Mouse (Mus musculus) testis, postnatal 10 days (tissue): Measurements from ENCODE around the gene Met.

Source experiments
- DNase-seq: peaks from one replicate; pipeline ENCODE4 v3.0.0; 2021; ENCODE audit warnings: low spot score

Gene Met

DNA sequence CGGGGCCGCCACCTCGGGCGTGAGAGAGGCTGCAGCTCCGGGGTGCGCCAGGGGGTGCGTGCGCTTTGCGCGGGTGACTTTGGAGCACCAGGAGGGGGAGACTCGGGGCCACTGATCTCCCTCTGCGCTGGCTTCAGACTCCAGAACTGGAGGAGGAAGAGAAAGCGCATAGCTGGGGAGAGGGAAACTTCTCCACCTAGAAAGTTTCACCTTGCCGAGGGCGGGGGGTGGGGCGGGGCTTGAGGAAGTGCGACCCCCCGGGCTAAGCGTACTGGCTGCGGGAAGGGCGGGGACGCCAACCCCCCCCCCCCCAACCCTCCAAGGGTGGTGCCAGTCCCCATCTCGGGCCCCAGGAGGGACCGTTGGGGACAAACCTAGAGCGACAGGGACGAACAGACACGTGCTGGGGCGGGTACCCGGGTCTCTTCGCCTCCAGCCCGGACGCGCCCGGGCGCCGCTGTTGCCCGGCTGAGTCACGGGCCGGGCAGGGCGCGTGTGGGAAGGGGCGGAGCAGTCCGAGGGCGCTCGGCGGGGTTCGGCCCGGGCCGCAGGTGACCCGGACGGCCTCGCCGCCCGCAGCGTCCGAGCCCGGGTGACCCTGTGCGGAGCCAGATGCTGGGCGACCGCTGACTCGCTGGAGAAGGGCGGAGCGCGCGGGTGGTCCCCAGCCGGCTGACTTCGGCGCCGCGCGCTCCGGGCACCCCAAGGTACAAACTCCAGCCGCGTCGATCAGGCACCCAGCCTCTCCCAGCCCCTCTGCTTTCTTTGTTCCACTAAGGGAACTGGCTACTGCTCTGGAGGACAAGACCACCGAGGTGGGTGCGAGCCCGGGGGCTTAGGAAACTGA, at the start of gene Met:
Gene Met (plus strand): TSS at position 367 of the 847 bp plus-strand sequence.
- peak; percentile 72 for DNase-seq

DNA sequence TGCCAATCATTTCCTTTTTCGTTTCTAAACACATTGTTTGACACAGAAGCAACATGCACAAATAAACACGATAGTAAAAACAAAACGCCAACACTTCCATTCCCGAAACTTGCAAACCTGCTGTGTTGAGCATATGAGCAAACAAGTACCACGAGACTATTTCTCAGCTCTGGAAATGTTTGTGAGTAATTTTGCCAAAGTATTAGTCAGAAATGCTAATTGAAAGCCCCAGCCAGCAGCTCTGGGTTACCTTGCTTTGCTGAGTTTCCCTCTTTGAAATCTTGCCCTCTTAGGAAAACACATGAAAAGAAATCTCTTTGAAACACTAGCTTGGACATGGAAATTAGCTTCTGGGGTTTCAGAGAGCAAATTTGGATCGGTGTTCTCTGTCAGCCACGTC, 45.4 kb upstream of the Met start:
- no peak for DNase-seq

DNA sequence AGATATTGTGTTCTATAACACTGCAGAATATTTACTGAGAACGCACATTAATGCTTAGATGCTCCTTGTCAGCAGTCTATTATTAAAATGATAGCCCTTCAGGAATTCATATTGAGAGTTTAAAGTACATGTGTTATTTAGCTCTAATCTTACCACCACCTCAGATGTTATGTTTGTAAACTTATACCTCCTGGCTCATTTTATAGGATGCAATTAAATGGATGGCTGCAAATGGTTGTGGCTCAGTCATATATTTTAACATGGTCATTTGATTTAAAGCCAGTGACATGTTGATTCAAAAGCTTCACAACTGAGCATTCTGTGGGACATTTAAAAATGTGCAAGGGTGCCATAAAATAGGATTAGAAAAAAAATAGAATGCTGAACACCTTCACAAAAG, 41.2 kb upstream of the Met start:
- no peak for DNase-seq

DNA sequence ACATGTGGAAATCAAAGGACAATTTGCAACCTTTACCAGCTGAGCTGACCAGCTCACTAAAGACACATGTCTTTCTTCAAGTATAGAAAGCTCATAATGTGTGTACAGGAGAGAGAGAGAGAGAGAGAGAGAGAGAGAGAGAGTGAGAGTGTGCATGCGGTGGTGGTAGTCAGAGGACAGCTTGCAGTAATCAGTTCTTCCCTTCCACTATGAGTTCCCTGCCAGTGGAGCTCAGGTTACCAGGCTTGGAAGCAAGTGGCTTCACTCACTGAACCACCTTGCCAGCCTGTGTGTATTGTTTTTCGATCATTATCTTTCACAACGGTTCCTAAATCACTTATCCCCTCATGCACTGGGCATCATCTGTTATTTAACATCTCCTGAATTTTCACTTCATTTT, 34.6 kb upstream of the Met start:
- no peak for DNase-seq

DNA sequence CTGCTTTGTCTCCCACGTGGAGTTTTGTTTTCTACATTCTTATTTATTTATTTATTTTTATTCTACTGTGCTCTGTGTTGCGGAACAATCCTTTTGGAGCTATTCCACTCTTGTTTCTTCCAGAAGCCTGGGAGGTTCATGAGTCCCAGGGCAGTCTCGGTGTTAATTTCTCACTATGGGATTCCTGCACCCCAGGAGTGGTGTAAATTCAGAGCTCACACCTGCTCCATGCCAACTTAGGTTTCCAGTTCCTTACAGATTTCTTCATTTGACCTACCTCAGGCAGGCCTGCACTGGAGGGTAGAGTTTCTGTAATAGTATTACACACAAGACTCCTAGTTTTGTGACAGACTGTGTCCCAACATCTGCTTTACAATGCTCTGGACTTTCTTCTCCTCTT, 34.0 kb upstream of the Met start:
- no peak for DNase-seq

DNA sequence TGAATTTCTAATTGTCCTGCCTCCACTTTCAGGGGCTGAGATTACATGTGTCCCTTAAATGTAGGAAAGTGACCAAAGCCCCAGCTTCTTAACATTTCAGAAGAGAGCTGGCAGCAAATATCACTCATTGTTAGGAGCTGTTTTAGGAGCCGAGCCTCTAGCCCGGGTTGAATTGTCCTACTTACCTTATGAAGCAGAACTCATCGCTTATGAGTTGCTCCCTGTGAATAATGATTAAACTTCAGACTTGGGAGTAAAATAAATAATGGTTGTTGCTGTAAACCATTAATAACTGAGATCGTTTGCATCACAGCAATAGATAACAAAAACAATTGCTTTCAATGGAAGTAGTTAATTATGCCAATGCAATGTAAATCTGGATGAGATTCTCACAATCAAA, 20.3 kb upstream of the Met start:
- no peak for DNase-seq

DNA sequence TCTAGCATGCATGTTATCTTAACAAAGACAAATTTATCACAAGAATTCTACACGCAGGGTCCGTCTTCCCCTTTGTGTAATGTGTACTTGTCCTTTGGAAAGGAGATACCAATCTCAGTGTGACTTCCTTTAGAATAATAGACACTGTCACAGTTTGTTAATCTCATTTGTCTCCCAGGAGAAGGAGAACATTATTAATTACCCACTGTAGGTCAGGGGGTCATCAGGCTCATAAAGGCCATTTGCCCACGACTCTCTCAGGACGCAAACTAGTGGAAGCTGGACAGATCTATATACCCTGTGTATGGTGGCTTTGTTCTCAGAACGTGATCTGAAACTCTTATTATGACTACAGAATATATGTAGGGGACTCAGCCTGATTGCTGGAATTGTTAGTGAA, 12.3 kb upstream of the Met start:
- DNase-seq = no peak

DNA sequence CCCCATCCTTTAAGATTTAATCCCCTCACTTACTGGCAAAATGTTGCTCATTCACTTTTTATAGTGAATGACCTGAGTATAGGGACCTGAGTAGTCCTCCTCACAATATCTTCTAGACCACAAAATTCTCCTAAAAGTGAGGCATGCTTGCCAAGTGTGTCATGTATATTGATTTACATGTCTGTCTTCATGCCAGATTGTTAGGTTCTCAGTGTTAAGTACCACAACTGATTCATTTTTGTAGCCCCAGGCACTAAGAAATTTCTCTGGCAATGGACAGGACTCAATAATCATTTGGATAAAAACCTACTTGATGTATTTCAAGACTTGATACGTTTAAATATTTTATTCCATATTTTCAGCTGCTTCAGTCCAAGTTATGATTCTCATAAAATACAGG, 8.5 kb upstream of the Met start:
- no peak for DNase-seq

DNA sequence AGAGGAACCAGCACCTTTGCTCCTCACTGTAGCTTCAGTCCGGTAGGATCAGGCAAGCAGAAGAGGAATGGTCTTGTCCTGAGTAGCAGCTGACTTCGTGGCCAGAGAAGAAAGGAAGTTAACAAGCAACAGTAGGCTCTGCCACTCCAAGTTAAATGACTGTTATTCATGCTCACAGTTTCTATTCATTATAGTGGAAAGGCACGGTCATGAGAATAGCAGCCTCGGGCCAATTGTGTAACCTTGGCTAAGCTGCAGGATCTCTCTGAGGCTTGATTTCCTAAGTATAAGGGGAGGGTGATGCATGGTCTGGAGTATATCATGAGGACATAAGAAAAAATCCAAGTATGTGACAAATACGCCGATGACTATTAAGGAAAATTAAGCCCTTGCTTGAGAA, 4.0 kb upstream of the Met start:
- no peak for DNase-seq

DNA sequence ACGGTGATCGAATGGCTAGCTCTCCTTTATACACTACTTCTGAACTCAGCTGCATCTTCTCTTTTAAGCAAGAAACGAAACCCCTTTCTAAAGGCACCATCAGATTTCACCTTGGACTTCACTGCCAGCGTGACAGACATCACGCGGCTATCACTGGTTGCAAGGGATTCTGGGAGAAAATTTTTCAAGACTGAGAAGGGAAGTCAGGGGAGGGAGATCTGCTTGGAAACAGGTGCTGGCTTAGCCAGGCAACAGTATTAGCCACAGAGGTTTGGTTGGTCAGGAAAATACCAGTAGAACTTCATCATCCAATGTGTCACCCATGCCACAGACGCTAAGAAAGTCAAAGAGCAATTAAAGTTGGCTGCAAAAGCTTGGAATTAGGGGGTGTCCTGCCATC, 2.2 kb upstream of the Met start:
- DNase-seq = no peak

DNA sequence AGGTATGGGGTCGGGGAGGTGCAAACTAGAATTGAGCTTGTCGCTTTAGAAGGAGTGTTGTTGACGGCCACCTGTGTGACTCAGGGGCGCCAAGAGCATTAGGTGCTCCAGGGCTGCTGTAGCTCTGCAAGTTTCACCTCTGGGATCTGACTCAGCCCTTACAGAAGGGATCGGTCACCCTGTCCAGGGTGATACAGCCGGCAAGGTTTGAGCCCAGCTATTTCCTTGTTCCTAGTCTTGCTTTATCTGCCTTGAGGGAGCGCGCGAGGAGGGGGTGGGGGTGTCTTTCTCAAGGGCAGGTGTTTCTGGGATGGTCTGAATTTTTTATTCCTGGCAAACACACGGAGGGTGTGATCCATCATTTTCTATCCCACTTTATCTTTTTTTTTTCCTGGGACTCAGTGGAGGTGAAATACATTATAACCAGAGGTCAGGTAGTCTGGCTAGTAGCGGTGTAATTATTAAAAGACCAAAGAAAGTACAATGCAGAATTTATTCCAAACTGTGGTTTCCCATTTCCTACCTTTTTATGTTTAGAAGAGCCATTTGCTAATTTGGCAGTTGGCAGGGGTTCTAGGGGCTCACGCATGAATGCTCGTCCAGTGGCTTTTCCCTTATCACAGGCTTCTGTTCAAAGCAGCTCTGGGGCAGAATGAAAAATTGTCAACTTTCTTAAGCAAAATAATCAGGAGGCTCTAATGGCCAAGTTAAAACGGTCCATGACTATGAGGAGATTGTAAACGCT, 853 bp downstream of the Met start:
- DNase-seq = no peak

DNA sequence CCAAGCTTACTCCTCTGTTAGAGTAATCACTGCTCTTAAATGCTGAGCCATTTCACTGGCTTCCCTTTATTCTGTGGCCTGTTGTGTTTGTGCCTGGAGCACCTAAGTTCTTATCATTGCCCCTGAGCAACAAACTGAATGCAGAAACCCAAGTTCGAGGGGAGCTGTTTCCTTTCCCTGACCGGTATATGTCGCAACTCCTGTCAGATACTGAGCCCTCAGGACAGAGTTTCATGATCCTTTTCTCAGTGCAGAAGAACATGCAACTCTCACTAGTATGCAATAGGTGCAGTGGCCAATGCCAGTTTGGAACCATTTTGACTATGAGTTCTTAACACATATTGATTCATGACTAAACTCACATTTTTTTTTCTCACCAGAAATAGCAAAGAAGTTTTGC, 2.9 kb downstream of the Met start:
- DNase-seq = no peak

DNA sequence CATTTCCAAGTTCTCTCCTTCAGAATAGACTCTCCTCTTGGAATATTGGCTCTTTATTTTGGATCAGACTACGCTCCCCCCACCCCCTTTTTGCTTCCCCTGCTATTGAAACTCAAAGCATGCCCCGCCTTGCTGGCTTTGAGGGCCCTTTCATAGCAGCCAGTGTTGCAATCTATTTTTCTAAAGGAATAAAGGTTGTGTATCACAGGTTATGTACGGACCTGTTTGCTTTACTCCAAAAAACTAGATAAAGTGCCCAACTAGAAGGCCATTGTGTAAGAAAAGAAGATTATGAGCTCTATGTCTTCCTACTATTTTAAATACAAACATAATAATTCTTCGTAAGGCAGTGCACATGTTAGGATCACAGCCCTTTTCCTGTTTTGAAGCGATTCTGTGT, 5.4 kb downstream of the Met start:
- DNase-seq = no peak

DNA sequence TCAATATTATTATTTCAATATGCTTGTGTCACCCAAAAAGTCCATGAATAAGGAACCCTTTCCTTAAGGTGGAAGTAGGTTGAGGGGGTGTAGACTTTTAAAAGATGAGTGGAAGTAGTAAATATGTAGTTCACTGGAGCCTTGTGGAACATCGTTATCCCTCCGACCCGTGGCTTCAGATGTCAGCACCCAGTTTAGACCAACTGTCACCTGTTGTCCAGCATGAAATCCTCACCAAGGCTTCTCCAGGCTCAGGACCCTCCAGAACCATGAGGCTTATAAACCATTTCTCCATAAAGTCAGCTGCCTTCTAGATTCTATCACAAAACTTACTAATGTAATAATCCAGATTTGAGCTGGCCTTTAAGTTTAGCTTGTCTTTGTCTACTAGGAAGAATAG, 9.5 kb downstream of the Met start:
- no peak for DNase-seq

DNA sequence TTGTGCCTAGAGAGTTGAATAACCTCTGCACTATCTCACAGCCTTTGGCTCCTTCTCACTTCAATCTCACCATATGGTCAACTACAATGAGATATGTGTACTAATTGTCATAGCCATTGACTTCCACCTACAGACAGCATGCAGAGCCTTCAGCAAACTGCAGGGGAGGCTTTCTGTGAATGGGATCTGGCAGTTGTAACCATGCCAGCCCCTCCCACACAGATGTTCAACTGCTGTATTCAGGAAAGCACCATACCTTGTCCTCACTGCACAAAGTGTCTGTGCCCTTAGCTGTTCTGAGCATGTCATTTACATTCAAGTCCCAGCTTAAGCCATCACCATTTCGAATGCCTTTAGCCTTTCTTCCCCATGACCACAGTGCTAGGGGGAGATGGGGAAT, 14.2 kb downstream of the Met start:
- no peak for DNase-seq

DNA sequence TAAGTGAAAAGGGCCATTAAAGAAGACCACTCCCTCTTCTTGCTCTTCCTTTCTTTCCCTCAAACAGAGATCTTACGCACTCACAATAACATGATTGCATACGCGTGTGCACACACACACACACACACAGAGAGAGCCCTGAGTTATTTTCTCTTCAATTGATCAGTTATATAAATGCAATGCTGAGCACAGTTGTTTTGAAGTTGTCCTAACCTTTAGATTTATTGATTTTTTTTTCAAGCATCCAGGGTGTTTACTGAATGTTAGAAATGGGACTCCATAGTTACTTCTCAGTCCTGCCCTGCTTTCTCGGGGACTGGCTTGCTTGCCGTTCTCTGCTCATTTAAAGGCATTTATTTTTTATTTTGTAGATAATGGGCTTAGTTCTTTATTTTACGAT, 14.7 kb downstream of the Met start:
- no peak for DNase-seq

DNA sequence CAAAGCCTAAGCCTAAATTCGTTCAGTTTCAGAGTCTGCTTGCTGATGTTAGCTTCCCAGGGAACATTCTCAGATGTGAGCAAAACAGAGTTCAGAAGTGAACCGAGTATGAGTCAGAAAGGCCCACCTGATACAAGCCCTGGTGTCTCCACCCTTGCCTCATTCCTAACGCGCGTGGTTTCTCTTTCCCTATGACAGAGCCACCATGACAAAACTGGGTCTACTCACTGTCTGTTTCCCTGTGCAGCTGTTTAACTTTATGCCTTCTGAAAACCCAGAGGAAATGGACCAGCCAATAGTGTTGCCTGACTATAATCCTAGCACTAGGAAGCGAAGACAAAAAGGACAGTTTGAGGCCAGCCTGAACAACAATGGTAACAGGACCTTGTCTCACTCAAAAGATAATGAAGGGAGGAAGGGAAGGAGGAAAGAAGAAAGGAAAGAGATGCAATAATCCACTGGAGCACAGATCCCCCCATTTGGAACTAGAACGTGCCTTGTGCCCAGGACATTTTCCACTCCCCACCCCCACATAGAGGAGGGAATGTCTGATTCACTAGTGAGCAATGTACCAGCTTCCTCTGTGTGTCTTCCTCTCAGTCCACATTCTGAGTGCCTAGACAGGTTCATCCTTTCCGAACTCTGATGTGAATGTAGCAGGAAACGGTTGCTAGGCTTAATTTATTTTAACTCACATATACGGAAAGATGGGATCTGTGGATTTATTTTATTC, 15.4 kb downstream of the Met start:
- no peak for DNase-seq

DNA sequence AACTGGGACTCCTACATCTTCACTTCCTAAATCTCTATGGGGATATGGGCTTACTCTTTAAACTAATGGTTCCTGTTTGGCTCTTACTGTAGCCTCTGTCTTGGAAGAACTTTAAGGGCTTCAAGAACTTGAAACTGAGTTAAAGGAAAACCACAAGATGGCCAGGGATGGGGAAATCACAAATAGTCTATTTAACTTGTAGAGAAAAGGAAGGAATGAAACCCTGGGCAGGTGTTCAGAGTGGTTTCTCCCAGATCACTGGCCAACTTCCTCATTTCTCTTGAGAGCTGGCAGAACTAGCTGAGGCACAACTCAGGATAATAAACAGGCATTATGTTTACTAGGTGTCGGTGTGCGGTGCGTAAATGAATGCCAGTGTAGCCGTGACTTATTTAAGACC, 17.5 kb downstream of the Met start:
- DNase-seq = no peak

DNA sequence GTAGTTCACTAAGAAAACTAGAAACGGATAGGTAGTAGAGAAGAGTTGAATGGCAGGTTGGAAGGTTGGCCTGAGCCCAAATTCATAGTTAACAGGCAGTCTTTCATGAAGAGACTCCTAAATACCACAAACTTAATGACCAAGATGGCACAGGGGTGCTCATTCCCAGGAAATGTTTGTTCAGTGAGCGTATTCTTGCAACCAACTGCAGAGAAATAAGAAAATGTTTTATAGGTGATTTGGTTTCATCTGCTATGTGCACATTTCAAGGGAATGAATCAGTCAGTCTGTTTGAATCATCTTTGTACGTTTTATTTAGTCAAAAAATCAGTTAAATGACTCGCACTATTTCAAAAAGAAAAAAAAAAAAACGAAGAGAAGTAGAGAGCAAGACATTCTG, 21.6 kb downstream of the Met start:
- no peak for DNase-seq

DNA sequence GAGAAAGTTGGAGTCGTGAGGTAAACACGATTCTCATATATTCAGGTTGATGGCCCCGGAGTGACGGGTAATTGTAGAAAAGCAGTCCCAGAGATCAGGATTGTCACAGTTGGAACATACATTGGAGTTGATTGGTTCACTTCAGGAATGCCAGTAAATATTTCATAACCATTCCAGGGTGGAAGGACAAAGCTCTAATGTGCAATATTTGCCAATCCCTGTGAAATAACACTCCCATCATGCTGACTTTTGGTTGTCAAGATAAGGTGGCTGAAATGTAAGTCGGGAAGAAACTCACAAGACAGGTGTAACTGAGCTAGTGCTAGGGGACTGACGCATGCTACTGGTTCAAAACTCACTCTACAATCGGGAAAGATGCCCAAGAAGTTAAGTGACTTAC, 22.2 kb downstream of the Met start:
- DNase-seq = no peak

DNA sequence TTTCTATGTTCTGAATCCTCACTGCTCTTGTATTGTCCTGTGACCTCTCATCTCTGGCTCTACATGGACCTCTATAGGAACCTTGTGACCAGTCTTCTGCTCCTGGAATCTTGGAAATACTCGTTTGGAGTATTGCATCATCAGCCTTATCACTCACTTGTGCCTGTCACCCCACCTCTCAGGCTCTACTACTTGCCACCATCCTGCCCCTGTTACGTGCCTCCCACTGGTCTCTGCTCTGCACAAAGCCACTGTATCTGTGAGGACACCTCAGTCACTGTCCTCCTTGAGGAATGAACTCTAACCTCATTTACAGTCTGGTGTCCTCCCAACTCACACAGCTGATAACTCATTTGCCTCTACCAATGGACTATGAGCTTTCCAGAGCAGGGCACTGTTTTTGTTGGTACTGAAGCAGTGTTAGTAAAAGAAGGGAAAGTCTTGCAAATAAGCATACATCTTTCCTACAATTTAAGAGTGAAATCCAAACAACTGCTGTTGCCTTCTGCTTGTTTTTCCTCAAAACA, 24.8 kb downstream of the Met start:
- DNase-seq = no peak

DNA sequence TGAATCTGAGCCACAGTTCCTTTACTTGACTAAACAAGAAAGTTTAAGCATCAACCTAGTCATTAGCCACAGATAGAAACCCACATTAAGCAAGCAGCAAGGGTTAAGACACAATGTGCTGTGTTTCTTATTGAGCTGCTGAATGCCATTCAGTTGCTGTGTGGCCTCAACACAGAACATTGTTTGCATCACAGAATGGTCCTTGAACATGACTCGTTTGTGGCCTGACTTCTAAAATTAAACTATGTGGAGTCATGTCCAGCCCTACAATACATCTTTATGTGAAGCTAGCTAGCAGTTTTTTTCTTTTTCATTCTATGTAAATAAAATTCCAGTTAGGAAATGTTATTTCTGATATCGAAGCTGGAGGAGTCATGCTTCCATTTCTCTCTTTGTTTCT, 27.2 kb downstream of the Met start:
- no peak for DNase-seq

DNA sequence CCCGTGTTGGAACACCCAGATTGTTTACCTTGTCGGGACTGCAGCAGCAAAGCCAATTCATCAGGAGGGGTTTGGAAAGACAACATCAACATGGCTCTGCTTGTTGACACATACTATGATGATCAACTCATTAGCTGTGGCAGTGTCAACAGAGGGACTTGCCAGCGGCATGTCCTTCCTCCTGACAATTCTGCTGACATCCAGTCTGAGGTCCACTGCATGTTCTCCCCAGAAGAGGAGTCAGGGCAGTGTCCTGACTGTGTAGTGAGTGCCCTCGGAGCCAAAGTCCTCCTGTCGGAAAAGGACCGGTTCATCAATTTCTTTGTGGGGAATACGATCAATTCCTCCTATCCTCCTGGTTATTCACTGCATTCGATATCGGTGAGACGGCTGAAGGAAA, 27.9 kb downstream of the Met start:
- no peak for DNase-seq
